Mouse (Mus musculus) CH12.LX (cell line): ENCODE measurements around the gene Bysl.

Experiments
- CTCF ChIP-seq, 2 experiments: IDR thresholded peaks in 1 of 2; conservative IDR thresholded peaks in 1 of 2; 2 replicates each; pipeline ENCODE4 v1.5.1; 2011 to 2012; ENCODE audit warnings: low read depth in 2 of 2, low read length in 2 of 2, improper control_type of control experiment in 1 of 2, inconsistent platforms in 1 of 2, mild to moderate bottlenecking in 1 of 2, moderate library complexity in 1 of 2
- EP300 ChIP-seq: IDR thresholded peaks from 2 replicates; pipeline ENCODE4 v1.6.1; 2011; ENCODE audit warnings: low read length, improper control_type of control experiment
- HCFC1 ChIP-seq: IDR thresholded peaks from 2 replicates; pipeline ENCODE4 v1.6.1; 2012; ENCODE audit warnings: low read depth, mild to moderate bottlenecking, inconsistent platforms, low read length, improper control_type of control experiment
- MYC ChIP-seq: IDR thresholded peaks from 2 replicates; pipeline ENCODE4 v1.6.1; 2011; ENCODE audit warnings: low read depth, mild to moderate bottlenecking, improper control_type of control experiment, low read length
- POLR2A ChIP-seq: IDR thresholded peaks from 2 replicates; pipeline ENCODE4 v1.6.1; 2011; ENCODE audit warnings: low read depth, mild to moderate bottlenecking, improper control_type of control experiment, low read length
- POLR2AphosphoS2 ChIP-seq: IDR thresholded peaks from 2 replicates; pipeline ENCODE4 v1.6.1; 2011; ENCODE audit warnings: low read depth, low read length, improper control_type of control experiment
- RCOR1 ChIP-seq: conservative IDR thresholded peaks from 2 replicates; pipeline ENCODE4 v1.6.1; 2012; ENCODE audit warnings: low read depth, mild to moderate bottlenecking, inconsistent platforms, low read length, improper control_type of control experiment
- ZKSCAN1 ChIP-seq: IDR thresholded peaks from 2 replicates; pipeline ENCODE4 v1.6.1; 2012; ENCODE audit warnings: low read depth, inconsistent platforms, low read length, improper control_type of control experiment, borderline replicate concordance

DNA sequence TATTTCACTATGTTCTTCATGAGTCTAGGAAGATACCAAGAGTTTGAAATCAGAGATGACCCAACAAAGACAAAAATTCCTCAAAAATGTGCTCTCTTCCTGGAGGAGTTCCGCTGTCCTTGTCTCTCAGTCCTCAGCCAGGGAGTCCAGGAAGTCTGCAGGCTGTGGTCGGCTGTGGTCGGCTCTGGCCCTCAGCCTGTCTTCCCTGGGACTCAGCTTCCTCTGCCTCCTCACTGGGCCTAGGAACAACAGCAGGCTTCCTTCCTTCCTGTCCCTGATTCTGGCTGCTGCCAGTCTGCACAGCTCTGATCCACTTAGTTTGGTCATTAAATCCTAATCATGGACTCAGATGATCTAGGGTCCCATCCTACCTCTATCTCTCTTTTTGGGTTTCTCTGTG is 44.0 kb downstream of the Bysl start:
- TF ChIP-seq MYC: no peak
- no peak for TF ChIP-seq POLR2AphosphoS2
- TF ChIP-seq EP300: no peak
- no peak for TF ChIP-seq ZKSCAN1
- TF ChIP-seq HCFC1: no peak
- TF ChIP-seq POLR2A: no peak
- TF ChIP-seq RCOR1: no peak
- TF ChIP-seq CTCF (conservative IDR thresholded peaks at IDR 0.05 in 1 of 2, IDR thresholded peaks at IDR 0.05 in 1 of 2; ENCODE audit: low read depth in 2 of 2, low read length in 2 of 2): no peak
